Mouse (Mus musculus): Measurements from ENCODE around the gene Acbd5.

DNA sequence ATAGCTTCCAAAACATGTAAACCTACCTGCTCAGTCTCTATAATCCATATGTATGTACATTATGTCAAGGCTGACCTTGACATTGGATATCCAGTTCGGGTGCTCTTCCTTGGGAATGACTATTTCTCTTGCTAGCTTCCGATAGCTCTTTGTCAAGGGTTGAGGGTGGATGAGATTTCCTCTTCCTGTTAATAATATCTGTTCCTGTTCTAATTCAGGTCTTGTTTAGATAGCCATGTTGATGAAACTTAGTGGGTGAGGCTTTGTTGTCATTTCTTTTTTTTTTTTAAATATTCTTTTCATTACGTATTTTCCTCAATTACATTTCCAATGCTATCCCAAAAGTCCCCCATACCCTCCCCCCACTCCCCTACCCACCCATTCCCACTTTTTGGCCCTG is 25.8 kb upstream of the Acbd5 start:
- TF ChIP-seq CTCF (IDR thresholded peaks at IDR 0.05; ENCODE audit: insufficient read depth, low read length) (no peak), POLR2A (IDR thresholded peaks at IDR 0.05; ENCODE audit: borderline replicate concordance, extremely low read depth, low read depth, low read length) (no peak)
